Mouse (Mus musculus) testis, adult 2 months (tissue): Measurements from ENCODE around the gene Mzt1.
"Not testable (repeated sequence)": the region's sequence is repeated elsewhere in the genome, so short reads cannot be mapped to it uniquely, and the experiment has no call there.

Source experiments
- CTCF ChIP-seq: fragments of 200-500 bp; IDR thresholded peaks from 2 replicates; pipeline ENCODE4 v1.5.1; 2012; ENCODE audit warnings: low read depth, mild to moderate bottlenecking, inconsistent platforms, low read length, moderate library complexity; ENCODE audit not compliant: control insufficient read depth, insufficient read depth, insufficient replicate concordance
- POLR2A ChIP-seq: fragments of 200-500 bp; IDR thresholded peaks from 2 replicates; pipeline ENCODE4 v1.6.1; 2012; ENCODE audit warnings: low read depth, mild to moderate bottlenecking, inconsistent platforms, low read length, moderate library complexity; ENCODE audit not compliant: control insufficient read depth

DNA sequence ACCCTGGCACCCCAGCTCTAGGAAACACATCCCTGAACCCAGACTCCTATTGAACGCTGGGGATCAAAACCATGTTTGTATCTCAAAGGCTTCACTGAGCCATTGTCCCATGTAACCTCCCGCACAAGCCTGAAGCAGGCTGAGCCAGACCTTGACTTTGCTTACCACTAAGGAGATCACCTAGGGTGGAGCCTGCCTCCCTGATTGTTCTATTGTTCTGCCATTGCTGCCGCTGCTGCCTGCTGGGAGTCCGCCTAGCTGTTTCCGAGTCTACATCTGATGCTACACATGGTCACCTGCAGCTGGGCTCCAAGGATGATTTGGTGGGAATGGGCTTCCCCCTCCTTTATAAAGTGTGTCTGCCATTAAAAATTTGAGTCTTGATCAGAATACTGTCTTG is 6.6 kb downstream of the Mzt1 start:
- not testable (repeated sequence) for TF ChIP-seq POLR2A, CTCF
